Mouse (Mus musculus) gastrocnemius, postnatal 4 days (tissue): ENCODE results near the gene Trp53rka. TPM values are rescaled to one million over a fixed set of nuclear protein-coding genes. Genes with fewer than 3 reads are reported as not detected.

Experiments
- DNase-seq, 2 experiments: peaks; one replicate each; pipeline ENCODE4 v3.0.0; 2021 to 2022; ENCODE audit warnings: low spot score in 2 of 2, mixed read lengths in 2 of 2
- total RNA-seq, 2 experiments: library from RNA; stranded (reverse); gene quantifications; 2 replicates each; pipeline ENCODE4 v1.2.3; 2021

The Trp53rka gene
- total RNA-seq, 2 experiments from 2014 or later: 11.9 to 13.5 TPM

- peak in 1 of 2 experiments; percentile 30 for DNase-seq
Observed at GRCm38 (mm10) chr2:165486881-165487535, 6.1 kb downstream of the Trp53rka start.

GRCm38 (mm10) chr2:165486401-165486800 is 6.7 kb downstream of the Trp53rka start:
- DNase-seq: no peak

DNA sequence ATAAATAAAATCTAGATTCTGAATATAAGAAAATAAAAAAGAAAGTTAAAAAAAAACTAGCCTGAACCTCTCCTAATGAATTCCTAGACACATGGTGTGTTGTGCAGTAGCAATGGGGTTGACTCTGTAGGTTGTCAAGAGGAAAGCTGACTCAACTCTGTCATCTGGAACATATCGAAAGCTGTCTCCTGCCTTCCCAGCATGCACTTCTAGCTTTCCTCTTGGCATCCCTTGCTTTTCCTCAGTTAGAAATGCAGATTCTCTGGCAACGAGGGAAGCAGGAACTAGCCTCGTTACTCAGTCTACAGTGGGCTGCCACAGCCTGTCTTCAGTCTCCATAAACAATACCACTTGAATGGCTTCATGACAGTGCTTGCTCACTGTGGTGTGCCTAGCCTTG is 7.3 kb downstream of the Trp53rka start:
- DNase-seq: no peak

DNA sequence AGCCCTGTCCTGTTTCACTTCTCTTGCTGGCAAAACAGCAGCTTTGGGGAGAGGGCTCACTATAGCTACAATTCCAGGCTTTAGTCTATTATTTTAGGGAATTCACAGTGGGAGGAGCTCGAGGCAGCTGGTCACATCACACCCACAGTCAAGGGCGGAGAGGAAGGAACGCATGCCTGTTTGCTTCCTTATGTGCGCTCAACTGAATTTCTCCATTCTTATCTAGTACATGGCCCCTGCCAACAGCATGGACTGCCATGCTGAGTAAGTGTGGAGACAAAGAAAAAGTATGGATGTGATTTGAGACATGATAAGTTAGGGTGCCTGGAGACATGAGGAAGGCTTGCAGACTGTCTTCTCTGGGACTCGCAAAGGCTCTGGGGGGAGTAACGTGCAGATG is 9.0 kb downstream of the Trp53rka start:
- no peak for DNase-seq

DNA sequence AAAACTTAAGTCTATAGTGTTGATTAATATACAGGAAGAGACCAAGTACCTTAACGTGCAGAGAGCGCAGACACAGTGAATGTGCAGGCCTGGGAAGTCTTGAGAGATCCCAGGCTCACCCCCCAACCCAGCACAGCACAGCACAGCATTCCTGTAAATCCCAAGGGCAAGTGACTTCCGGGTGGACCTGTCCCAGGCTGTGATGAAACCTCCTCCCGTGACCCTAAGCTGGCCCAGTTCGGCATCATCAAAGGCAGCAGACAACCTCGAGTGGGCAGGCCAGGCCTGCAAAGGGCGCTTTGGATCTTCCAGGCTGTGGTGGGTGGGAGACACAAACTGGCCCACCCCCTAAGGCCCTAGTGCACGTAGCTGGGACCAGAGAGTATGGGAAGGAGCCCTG is 11.1 kb downstream of the Trp53rka start:
- no peak for DNase-seq

DNA sequence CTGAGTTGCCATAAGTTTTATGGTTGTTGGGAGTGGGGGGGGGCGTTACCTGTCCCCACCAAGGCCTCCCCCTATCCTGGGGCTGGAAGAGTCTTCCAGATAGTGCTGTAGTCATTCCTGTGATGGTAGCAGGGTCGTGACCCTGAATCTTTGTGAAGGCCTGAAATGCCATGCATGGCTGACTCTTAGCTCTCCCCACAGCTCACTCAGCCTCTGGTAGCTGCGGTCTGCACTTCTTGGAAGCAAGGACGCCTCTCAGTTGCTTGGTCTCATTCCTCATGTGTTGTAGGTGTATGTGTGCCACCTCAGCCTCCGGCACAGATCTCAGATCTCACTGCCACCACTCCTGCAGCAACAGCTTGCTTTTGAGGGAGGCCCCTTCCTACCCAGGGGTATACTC is 17.3 kb downstream of the Trp53rka start:
- no peak for DNase-seq

- no peak for DNase-seq
Observed at GRCm38 (mm10) chr2:165475412-165475811, 17.7 kb downstream of the Trp53rka start.

DNA sequence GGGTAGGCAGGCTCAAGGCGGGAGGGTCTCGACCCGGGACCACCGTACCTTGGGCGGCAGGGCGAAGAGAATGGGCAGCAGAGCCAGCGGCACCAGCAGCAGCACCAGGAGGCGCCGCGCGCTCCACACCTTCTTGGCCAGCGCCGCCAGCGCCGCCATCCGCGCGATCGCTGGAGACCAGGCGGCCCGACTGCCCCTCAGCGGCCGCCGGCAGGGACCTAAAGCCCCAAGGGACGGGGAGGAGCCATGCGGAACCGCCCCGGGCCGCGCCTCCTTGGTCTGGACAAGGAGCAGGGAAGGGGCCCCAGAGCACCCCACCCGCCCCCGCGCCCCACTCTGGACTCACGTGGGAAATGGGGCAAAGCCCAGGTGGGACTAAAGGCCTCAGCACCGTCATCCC is 20.1 kb downstream of the Trp53rka start, which contains the start of gene Slc13a3:
TSS of gene Slc13a3 (minus strand) at position 228 of the 400 bp plus-strand sequence.
- no peak for DNase-seq

DNA sequence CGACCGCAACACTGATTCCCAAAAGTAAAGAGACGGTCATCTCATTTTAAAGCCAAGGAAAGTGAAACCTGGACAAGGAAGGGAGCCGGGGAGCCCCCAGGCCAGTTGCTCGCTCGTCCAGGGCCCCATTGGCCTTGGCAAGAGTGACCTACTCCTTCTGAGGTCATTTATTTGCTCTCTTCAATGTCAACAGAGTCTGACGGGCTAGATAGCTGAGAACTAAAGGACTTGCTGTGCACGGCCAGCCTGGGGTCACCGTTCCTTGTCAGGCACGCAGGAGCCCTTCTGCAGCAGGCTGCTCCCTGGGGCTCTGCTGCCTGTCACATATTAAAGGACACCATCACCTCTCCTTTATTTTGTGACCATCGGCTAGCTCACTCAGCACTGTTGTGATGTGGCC is 21.2 kb downstream of the Trp53rka start:
- no peak for DNase-seq

DNA sequence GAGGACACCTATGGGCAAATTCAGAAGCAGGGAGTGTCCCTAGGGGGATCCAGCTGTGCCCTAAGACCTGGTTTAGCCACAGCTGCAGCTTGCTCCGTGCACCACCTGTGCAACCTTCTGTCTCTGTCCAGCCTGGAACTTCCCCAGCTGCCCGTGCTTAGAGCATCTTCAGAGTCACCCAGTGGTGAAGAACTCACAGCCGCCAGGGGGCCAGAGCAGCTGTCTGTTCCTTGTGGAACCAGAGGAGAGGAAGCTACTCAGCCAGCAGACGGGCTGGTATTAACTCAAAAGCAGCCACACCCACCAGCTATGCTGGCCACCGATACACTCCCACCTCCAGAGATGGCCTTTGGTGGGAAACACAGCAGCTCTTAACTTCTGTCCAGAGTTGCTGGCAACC is 23.0 kb downstream of the Trp53rka start:
- DNase-seq: peak in 1 of 2 experiments; percentile 41

GRCm38 (mm10) chr2:165467824-165468452 is 25.2 kb downstream of the Trp53rka start:
- DNase-seq: no peak

DNA sequence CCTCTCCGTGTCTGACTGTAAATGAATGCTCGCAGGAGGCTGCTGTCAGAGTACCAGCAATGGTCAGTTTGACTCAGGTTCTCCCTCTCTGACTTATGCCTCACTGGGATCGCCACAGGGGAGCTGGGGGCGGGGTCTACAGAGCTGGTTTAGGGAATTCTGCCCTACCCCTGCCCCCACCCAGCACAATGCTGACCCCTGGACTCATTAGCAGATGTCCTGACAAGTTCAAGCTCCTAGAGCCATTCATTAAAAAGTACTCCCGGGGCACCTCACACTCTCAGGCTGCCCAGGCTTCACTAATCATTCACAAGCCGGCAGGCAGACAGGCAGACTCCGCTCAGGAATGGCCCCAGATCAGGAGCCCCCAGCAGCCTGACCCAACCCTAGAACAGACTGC is 33.5 kb downstream of the Trp53rka start:
- no peak for DNase-seq

GRCm38 (mm10) chr2:165458189-165458588 is 34.9 kb downstream of the Trp53rka start:
- no peak for DNase-seq

GRCm38 (mm10) chr2:165456710-165457109 is 36.4 kb downstream of the Trp53rka start:
- no peak for DNase-seq

DNA sequence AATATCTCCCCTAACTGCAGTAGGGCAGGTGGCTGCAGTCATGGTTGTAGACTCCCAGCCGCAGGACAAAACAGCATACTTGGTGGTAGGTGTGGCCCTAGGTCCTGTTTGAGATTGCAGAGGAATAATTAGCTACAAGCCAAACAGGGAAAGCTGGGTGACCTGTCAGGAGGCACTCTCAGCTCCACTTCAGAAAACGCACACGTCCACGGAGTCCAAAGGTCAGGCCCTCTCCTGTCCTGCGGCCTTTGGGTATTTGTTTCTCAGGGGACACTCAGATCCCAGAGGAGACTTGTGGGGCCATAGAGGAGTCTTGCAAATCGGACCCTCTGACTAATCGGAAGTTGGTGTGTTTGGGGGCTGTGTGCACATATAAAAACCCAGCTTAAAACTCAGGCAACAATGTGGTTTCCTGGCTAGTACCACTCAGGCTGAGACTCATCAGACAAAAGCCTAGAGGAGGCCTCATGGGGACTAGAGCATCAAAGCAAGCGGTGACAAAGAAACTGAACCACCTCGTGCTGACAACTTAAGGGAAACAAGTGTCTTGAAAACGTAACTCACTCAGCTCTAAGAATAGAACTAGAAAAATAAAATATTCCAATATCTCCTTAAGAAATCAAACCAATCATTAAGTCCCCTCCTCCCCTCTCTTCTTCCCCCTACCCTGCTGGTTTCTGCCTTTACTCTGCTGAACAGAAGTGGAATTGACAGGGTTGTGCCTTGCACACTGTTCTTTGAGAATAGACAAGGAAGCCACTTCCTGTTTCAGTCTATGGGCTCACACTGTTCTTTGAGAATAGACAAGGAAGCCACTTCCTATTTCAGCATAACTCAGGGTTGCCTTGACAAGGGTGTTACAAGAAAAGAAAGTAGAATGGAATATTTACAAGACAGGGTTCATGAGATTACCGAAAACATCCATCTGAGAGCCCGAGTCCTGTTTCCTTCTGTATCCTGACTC is 40.1 kb downstream of the Trp53rka start:
- no peak for DNase-seq

DNA sequence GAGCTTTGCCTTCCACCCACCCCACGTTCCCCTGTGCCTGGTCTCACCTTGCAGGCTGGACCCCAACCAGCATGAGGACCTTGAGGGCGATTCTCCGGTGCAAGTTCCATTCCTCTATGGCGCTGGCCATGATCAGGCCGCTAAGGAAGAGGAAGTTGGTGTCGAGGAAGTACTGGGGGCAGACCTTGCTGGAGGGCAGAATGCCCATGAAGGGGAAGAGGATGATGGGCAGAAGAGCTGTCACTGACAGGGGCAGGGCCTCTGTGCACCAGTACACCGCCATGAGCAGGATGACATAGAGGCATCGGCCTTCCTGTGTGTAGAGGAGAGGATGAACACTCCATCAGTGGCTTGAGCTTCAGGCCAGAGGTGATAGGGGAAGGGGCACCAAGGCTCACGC is 44.6 kb downstream of the Trp53rka start:
- no peak for DNase-seq

DNA sequence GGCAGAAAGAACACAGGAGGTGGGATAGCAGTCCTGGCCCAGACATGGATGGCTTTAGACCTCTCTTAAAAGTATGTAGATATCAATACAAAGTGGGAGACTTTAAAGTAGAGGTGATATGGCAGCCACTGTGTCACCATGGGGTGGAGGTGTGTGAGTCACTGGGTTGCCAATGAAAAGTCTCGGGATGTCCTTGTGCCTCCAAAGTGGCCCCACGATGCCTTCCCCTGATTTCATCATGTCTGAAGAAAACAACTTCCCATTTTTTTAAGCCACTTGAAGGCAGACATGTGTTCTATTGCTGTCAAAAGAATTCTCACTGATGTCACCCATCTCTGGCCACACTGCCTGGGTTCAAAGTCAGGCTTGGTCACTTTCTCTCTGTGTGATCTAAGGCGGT is 48.3 kb downstream of the Trp53rka start:
- DNase-seq: no peak

DNA sequence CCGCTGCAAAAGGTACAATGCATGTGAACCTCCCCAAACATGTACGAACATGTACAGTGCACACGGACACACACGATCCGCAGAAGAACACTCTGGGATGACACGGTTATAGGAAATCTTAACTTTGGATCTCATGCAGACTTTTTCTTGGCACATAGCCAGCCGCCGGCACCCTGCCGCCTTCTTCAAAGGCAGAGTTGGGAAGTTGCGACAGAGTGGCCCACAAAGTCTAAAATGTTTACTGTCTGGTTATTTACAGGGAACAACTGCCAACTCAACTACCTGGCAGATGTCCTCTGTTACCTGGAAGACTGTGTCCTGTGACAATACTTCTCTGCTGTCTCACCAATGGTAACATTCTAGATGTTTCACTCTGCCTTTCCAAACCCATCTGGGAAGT is 50.1 kb downstream of the Trp53rka start:
- DNase-seq: no peak

- DNase-seq: no peak
Observed at GRCm38 (mm10) chr2:165441613-165442012, 51.5 kb downstream of the Trp53rka start.
